Mouse (Mus musculus) urinary bladder, postnatal 36 days (tissue): ENCODE results near the gene Arrb1.

Experiments used
- DNase-seq, 2 experiments: peaks; one replicate each; pipeline ENCODE4 v3.0.0; 2022; ENCODE audit warnings: low spot score in 2 of 2, mixed read lengths in 1 of 2

Arrb1 gene

GRCm38 (mm10) chr7:99579491-99580190 is 44.4 kb downstream of the Arrb1 start:
- no peak for DNase-seq

- DNase-seq: no peak
Observed at GRCm38 (mm10) chr7:99580247-99580646, 45.0 kb downstream of the Arrb1 start.

- DNase-seq: no peak
Observed at GRCm38 (mm10) chr7:99582306-99582705, 47.0 kb downstream of the Arrb1 start.

- DNase-seq: no peak
Observed at GRCm38 (mm10) chr7:99582867-99583266, 47.6 kb downstream of the Arrb1 start.

- no peak for DNase-seq
Observed at GRCm38 (mm10) chr7:99583625-99584024, 48.4 kb downstream of the Arrb1 start.

- DNase-seq: no peak
Observed at GRCm38 (mm10) chr7:99585976-99586375, 50.7 kb downstream of the Arrb1 start.

GRCm38 (mm10) chr7:99590064-99590463 is 54.8 kb downstream of the Arrb1 start:
- DNase-seq: peak; percentile 49 to 57

- no peak for DNase-seq
Observed at GRCm38 (mm10) chr7:99590646-99591045, 55.4 kb downstream of the Arrb1 start.

GRCm38 (mm10) chr7:99592669-99593068 is 57.4 kb downstream of the Arrb1 start:
- no peak for DNase-seq

- no peak for DNase-seq
Observed at GRCm38 (mm10) chr7:99593868-99594803, 58.9 kb downstream of the Arrb1 start.

- DNase-seq: no peak
Observed at GRCm38 (mm10) chr7:99598722-99599121, 63.5 kb downstream of the Arrb1 start.

GRCm38 (mm10) chr7:99603875-99604662 is 68.8 kb downstream of the Arrb1 start:
- no peak for DNase-seq

GRCm38 (mm10) chr7:99605058-99605457 is 69.8 kb downstream of the Arrb1 start:
- DNase-seq: no peak

GRCm38 (mm10) chr7:99606303-99606702 is 71.0 kb downstream of the Arrb1 start:
- DNase-seq: no peak

- no peak for DNase-seq
Observed at GRCm38 (mm10) chr7:99606766-99607165, 71.5 kb downstream of the Arrb1 start.

- DNase-seq: no peak
Observed at GRCm38 (mm10) chr7:99607632-99608031, 72.4 kb downstream of the Arrb1 start.

- no peak for DNase-seq
Observed at GRCm38 (mm10) chr7:99618264-99618663, 83.0 kb downstream of the Arrb1 start.

GRCm38 (mm10) chr7:99618860-99619259 is 83.6 kb downstream of the Arrb1 start:
- DNase-seq: no peak

GRCm38 (mm10) chr7:99625722-99626375 is 90.6 kb downstream of the Arrb1 start:
- DNase-seq: peak; percentile 81 to 89

GRCm38 (mm10) chr7:99626376-99627270 is 91.4 kb downstream of the Arrb1 start, which contains the start of gene Tpbgl:
Gene Tpbgl, minus strand, starts transcription at chr7:99627103.
- peak; percentile 30 to 70 for DNase-seq
